Mouse (Mus musculus) CH12.LX (cell line): ENCODE data around the gene Prap1.

Experiments
- CTCF ChIP-seq, 2 experiments: IDR thresholded peaks in 1 of 2; conservative IDR thresholded peaks in 1 of 2; 2 replicates each; pipeline ENCODE4 v1.5.1; 2011 to 2012; ENCODE audit warnings: low read depth in 2 of 2, low read length in 2 of 2, improper control_type of control experiment in 1 of 2, inconsistent platforms in 1 of 2, mild to moderate bottlenecking in 1 of 2, moderate library complexity in 1 of 2
- EP300 ChIP-seq: IDR thresholded peaks from 2 replicates; pipeline ENCODE4 v1.6.1; 2011; ENCODE audit warnings: low read length, improper control_type of control experiment
- HCFC1 ChIP-seq: IDR thresholded peaks from 2 replicates; pipeline ENCODE4 v1.6.1; 2012; ENCODE audit warnings: low read depth, mild to moderate bottlenecking, inconsistent platforms, low read length, improper control_type of control experiment
- MXI1 ChIP-seq: IDR thresholded peaks from 2 replicates; pipeline ENCODE4 v1.6.1; 2011; ENCODE audit warnings: mild to moderate bottlenecking, low read depth, low read length, improper control_type of control experiment
- POLR2A ChIP-seq: IDR thresholded peaks from 2 replicates; pipeline ENCODE4 v1.6.1; 2011; ENCODE audit warnings: low read depth, mild to moderate bottlenecking, improper control_type of control experiment, low read length
- ZKSCAN1 ChIP-seq: IDR thresholded peaks from 2 replicates; pipeline ENCODE4 v1.6.1; 2012; ENCODE audit warnings: low read depth, inconsistent platforms, low read length, improper control_type of control experiment, borderline replicate concordance

GRCm38 (mm10) chr7:140101993-140102860 is 9.0 kb downstream of the Prap1 start, which contains the start of gene Fuom:
- TF ChIP-seq EP300 (no peak), CTCF (conservative IDR thresholded peaks at IDR 0.05 in 1 of 2, IDR thresholded peaks at IDR 0.05 in 1 of 2; ENCODE audit: low read depth in 2 of 2, low read length in 2 of 2) (no peak), ZKSCAN1 (no peak), POLR2A (no peak), HCFC1 (no peak), MXI1 (no peak)
